Mouse (Mus musculus) limb, embryonic 14.5 days (tissue): ENCODE measurements around the gene Eif4g3. TPM values are rescaled to one million over a fixed set of nuclear protein-coding genes. Genes with fewer than 3 reads are reported as not detected.

Source experiments
- ATAC-seq: fragments of 200-750 bp; cut with Nextera tagmentation; 2 replicates; pipeline ENCODE4 v1.8.0; 2017; ENCODE audit warnings: low read depth, moderate number of reproducible peaks, moderate TSS enrichment; ENCODE audit not compliant: low FRiP score
- DNase-seq: peaks from one replicate; pipeline ENCODE4 v3.0.0-alpha.2; 2015; ENCODE audit warnings: low spot score
- H3K27ac ChIP-seq: fragments of 300-500 bp; sonication (generic); replicated peaks from 2 replicates; pipeline ENCODE4 v1.5.1; 2014; ENCODE audit warnings: low read depth, mild to moderate bottlenecking, low read length, moderate library complexity, mixed read lengths
- H3K27me3 ChIP-seq: fragments of 300-500 bp; sonication (generic); 2 replicates; pipeline ENCODE4 v1.6.1; 2014; ENCODE audit warnings: low read length, mixed read lengths; ENCODE audit not compliant: control insufficient read depth, insufficient read depth
- H3K36me3 ChIP-seq: fragments of 300-500 bp; sonication (generic); 2 replicates; pipeline ENCODE4 v1.6.1; 2014; ENCODE audit warnings: mild to moderate bottlenecking, low read length, moderate library complexity, mixed read lengths; ENCODE audit not compliant: control insufficient read depth, insufficient read depth
- H3K4me1 ChIP-seq: fragments of 300-500 bp; sonication (generic); 2 replicates; pipeline ENCODE4 v1.6.1; 2014; ENCODE audit warnings: antibody characterized with exemption, low read length, mixed read lengths; ENCODE audit not compliant: control insufficient read depth, insufficient read depth
- H3K4me2 ChIP-seq: fragments of 300-500 bp; sonication (generic); replicated peaks from 2 replicates; pipeline ENCODE4 v1.6.1; 2014; ENCODE audit warnings: low read depth, mild to moderate bottlenecking, low read length, moderate library complexity; ENCODE audit not compliant: severe bottlenecking
- H3K4me3 ChIP-seq: fragments of 300-500 bp; sonication (generic); replicated peaks from 2 replicates; pipeline ENCODE4 v1.5.1; 2014; ENCODE audit warnings: low read length
- H3K9ac ChIP-seq: fragments of 300-500 bp; sonication (generic); 2 replicates; pipeline ENCODE4 v1.6.1; 2014; ENCODE audit warnings: mild to moderate bottlenecking, low read depth, low read length, moderate library complexity; ENCODE audit not compliant: severe bottlenecking
- H3K9me3 ChIP-seq: fragments of 300-500 bp; sonication (generic); 2 replicates; pipeline ENCODE4 v1.6.1; 2016; ENCODE audit warnings: low read length; ENCODE audit not compliant: control insufficient read depth
- POLR2A ChIP-seq: fragments of 200-500 bp; IDR thresholded peaks from 2 replicates; pipeline ENCODE4 v1.8.0; 2012; ENCODE audit warnings: inconsistent platforms, mild to moderate bottlenecking, moderate library complexity, borderline replicate concordance; ENCODE audit not compliant: insufficient read depth, insufficient read length; ENCODE audit errors: extremely low read depth
- WGBS: fragments of 180-500 bp; shearing (Covaris S2); extraction: QIAGEN DNeasy Blood & Tissue Kit; methylation state at CpG from one replicate; pipeline ENCODE4 v1.1.7; 2014; 5-methylcytosine and 5-hydroxymethylcytosine counted together
- polyA plus RNA-seq, 2 experiments: library from polyadenylated mRNA; depleted of rRNA in 1 of 2; stranded (reverse) in 1 of 2; unstranded in 1 of 2; fragments of >200 nt; fragmentation: Nextera tagmentation in 1 of 2; extraction: Ambion mirVana in 1 of 2; gene quantifications; 2 replicates each; pipeline versions ENCODE4 v1.2.1 to v1.2.3; 2012 to 2014

The Eif4g3 gene
- polyA plus RNA-seq, 2 experiments = 38.7 to 106 TPM

DNA sequence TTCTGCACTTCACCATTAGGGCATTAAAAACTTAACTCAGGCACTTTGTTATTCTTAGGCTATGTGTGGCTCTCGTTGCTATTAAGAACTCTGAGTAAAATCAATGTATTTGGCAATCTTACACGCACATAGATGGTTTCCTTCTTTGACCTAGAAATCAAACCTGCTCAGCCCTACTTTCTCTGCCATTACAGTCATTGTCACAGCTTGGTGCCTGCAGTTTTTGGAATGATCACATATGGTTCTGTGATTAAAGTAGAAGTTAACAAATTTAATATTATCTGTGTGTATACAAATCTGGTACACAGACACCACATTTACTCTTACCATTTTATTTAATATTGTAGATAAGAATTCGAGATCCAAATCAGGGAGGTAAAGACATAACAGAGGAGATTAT lies 112.1 kb downstream of the Eif4g3 start:
- Histone ChIP-seq H3K4me1 (no peaks in the 10 kb centered on the region), H3K27ac (no peak overlapping the region), H3K36me3 (peaks cover 92% of the 10 kb centered on the region), H3K27me3 (no peaks in the 10 kb centered on the region), H3K9me3 (no peaks in the 10 kb centered on the region), H3K4me3 (no peak overlapping the region), H3K4me2 (no peak overlapping the region), H3K9ac (no peak overlapping the region)
- no peak for TF ChIP-seq POLR2A
- no peak for DNase-seq
- no peak for ATAC-seq
- 98% methylated on average over 3 of the region's 3 CpGs for WGBS

DNA sequence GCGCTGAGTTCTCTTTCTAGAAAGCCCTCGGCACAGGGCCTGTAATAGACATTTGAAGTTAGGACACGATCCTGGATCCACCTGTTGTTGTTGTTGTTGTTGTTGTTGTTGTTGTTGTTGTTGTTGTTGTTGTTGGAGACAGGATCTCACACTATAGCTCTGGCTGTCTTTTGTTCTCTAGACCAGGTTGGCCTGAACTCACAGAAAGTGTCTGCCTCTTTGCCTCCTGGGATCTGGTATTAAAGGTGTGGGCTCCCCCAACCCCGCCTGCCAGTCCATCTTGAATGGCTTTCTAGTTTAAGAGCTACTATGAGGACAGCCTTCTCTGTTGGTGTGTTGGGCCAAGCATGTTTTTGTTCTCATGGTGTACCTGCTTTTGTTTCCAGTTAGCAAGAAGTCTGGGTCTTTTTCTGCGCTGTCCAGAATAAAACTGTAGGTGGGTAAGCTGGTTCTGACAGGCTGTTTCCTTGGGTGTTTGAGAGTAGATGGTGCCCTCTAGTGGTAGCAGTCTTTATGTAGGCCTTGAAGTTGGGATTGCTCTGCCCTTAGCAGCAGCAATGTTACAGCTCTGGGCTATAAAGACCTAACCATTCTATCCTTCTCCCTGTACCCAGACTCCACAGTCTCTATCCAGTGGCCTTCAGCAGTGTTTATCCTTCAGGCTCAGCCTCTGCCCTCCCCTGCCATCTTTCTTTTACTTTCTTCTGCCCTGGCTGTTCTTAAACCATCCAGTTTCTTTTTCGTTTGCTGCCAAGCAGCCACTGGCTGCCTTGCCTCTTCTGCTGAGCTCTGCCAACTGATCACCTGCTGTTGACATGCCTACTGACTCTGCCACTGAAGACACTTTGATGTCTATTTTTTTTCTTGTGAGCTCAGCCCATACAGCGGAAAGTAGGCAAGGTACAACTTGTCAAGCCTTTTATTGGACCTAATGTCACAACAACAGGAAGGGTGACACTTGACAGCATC lies 114.9 kb downstream of the Eif4g3 start:
- Histone ChIP-seq H3K27ac (no peak overlapping the region), H3K9ac (no peak overlapping the region), H3K4me1 (no peaks in the 10 kb centered on the region), H3K36me3 (peaks cover 80% of the 10 kb centered on the region), H3K4me3 (no peak overlapping the region), H3K4me2 (no peak overlapping the region), H3K9me3 (no peaks in the 10 kb centered on the region), H3K27me3 (no peaks in the 10 kb centered on the region)
- WGBS = 86% methylated on average over 7 of the region's 7 CpGs
- TF ChIP-seq POLR2A = no peak
- ATAC-seq = 0 out of 2 replicates have a peak, but pooled peaks have one; percentile 41
- DNase-seq = peak; percentile 82

DNA sequence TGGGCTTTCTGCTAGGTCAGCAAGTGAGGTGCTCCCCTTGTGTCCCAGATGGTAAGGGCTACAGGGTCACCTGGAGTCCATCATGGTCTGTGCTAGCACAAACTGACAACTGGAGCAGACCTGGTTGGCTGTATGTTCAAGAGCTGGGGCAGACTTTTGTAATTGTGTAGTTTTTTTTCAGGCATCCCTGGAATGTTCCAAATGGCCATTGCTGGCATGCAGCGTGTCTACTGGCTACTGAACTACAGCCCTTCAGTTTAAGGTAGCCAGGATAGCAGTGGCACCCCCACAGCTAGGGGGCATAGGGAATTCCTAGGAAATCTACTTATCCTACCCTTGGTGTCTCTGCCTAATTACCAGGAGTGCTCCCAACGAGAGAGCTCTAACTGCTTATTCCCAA lies 115.7 kb downstream of the Eif4g3 start:
- no peaks in the 10 kb centered on the region for H3K4me1 ChIP-seq

DNA sequence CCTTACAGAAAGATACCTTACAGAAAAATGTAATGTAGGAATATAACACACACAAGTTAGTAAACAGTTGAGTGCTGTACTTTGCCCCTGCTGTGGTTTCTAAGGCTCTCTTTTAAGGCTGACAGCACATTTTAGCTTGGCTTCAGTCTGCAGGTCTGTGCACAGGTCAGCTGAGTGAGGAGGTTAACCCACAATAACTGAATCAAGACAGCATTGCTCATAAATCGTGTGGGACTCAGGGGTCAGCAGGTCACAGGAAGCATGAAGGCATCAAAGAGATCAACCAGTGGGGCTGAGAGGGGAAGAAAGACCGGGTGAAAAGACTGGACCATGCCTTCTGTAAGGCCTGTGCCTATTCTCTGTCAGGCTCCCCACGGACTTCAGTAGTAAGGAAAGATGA lies 116.5 kb downstream of the Eif4g3 start:
- TF ChIP-seq POLR2A = no peak
- Histone ChIP-seq H3K27ac (no peak overlapping the region), H3K4me2 (no peak overlapping the region), H3K9me3 (no peaks in the 10 kb centered on the region), H3K9ac (no peak overlapping the region), H3K4me1 (no peaks in the 10 kb centered on the region), H3K36me3 (peaks cover 78% of the 10 kb centered on the region), H3K27me3 (no peaks in the 10 kb centered on the region), H3K4me3 (no peak overlapping the region)
- ATAC-seq (no peak), DNase-seq (no peak)
- 37% methylated on average over 3 of the region's 3 CpGs for WGBS

More for the DNA sequence above, 115.7 kb downstream of the Eif4g3 start:
- Histone ChIP-seq H3K27me3 (no peaks in the 10 kb centered on the region), H3K4me2 (no peak overlapping the region), H3K27ac (no peak overlapping the region), H3K9me3 (no peaks in the 10 kb centered on the region), H3K9ac (no peak overlapping the region), H3K4me3 (no peak overlapping the region), H3K36me3 (peaks cover 78% of the 10 kb centered on the region)
- TF ChIP-seq POLR2A = no peak
- ATAC-seq = no peak
- 43% methylated on average over 2 of the region's 2 CpGs for WGBS
- no peak for DNase-seq

DNA sequence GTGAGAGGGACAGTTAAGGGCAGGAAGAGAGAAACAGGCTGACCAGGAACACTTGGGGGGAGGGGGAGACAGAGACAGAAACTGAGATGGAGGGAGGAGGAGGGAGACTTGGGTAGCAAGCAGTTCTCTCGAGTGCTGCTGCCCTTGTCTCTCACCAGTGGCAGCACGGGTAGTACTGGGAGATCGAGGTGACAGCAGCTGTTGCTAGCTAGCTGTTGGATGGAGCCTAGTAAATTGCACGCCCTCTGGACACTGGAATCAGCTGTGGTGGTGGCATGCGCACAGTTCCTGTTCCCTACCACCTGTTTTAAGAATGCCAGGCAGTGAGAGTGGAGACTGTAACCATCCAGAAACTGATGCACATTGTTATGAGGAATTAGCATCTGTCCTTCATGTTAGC lies 119.0 kb downstream of the Eif4g3 start:
- Histone ChIP-seq H3K27me3 (no peaks in the 10 kb centered on the region), H3K9ac (no peak overlapping the region), H3K4me2 (no peak overlapping the region), H3K4me1 (no peaks in the 10 kb centered on the region), H3K36me3 (peaks cover 74% of the 10 kb centered on the region), H3K27ac (no peak overlapping the region), H3K4me3 (no peak overlapping the region), H3K9me3 (no peaks in the 10 kb centered on the region)
- 66% methylated on average over 5 of the region's 5 CpGs for WGBS
- DNase-seq (peak; percentile 45), ATAC-seq (peak; percentile 85)
- no peak for TF ChIP-seq POLR2A

DNA sequence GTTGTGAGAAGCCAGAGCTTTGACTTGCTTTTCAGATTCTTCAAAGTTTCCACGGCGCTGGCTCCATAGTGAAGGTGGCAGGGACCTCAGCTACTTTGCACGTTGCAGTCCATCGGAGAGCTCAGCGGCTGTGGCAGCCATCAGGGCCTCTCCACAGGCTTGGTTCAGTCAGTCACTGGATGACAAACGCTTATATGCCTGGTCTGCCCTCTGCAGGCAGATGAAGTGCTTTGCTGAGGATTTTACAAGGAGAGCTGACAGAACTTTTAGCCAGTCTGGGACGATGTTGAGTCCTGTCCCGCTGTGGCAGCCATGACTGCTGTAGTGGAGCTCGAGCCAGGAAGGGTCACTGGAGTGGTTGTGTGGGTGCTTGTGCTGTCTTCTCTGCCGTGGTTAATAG lies 126.9 kb downstream of the Eif4g3 start:
- 69% methylated on average over 10 of the region's 10 CpGs for WGBS
- Histone ChIP-seq H3K4me2 (no peak overlapping the region), H3K36me3 (peaks cover 59% of the 10 kb centered on the region), H3K27ac (no peak overlapping the region), H3K4me1 (no peaks in the 10 kb centered on the region), H3K9me3 (no peaks in the 10 kb centered on the region), H3K27me3 (no peaks in the 10 kb centered on the region), H3K9ac (no peak overlapping the region), H3K4me3 (no peak overlapping the region)
- TF ChIP-seq POLR2A = no peak
- peak; percentile 25 for DNase-seq
- ATAC-seq = no peak
